Mouse (Mus musculus): ENCODE results near the gene Tagap1. TPM values are rescaled to one million over a fixed set of nuclear protein-coding genes. Genes with fewer than 3 reads are reported as not detected.
"Not testable (repeated sequence)": the region's sequence is repeated elsewhere in the genome, so short reads cannot be mapped to it uniquely, and the experiment has no call there.

The Tagap1 gene
- polyA plus RNA-seq, 1 experiment from 2014 or later, result 70.3 TPM

DNA sequence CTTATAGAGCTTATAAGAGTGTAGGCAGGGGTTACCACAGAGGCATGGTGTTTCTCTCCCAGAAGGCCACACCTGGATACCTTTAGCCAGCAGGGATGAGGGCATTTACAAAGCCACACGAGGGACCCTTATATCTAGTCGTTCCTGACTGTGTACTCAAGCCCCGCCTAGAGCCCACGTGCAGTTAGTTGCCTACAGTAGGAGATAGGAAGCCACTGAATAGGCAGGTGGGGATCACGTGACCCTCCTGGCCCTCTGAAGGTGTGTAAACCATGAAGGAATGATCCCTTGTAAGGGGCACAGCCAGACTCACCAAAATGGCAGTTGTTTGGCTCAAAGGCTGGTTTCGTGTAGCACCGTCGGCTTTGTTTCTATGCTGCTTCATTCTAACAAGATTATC is 35.9 kb upstream of the Tagap1 start:
- H3K4me1 ChIP-seq (ENCODE audit: control insufficient read depth, insufficient read depth, low read length); H3K27ac ChIP-seq (replicated peaks; ENCODE audit: low read depth, low read length); H3K9me3 ChIP-seq (replicated peaks; ENCODE audit: control insufficient read depth, low read length); H3K9ac ChIP-seq (replicated peaks; ENCODE audit: low read length); H3K4me2 ChIP-seq (ENCODE audit: low read depth, low read length); ATAC-seq (replicated peaks; ENCODE audit: insufficient number of reproducible peaks, low FRiP score, low TSS enrichment, low read depth); H3K4me3 ChIP-seq (ENCODE audit: low read depth, low read length); H3K36me3 ChIP-seq (replicated peaks; ENCODE audit: control insufficient read depth, insufficient read depth, low read depth, low read length); H3K27me3 ChIP-seq (ENCODE audit: control insufficient read depth, insufficient read depth, low read length); DNase-seq (ENCODE audit: low spot score): not testable (repeated sequence)
- 83% methylated on average over 8 of the region's 8 CpGs for WGBS

DNA sequence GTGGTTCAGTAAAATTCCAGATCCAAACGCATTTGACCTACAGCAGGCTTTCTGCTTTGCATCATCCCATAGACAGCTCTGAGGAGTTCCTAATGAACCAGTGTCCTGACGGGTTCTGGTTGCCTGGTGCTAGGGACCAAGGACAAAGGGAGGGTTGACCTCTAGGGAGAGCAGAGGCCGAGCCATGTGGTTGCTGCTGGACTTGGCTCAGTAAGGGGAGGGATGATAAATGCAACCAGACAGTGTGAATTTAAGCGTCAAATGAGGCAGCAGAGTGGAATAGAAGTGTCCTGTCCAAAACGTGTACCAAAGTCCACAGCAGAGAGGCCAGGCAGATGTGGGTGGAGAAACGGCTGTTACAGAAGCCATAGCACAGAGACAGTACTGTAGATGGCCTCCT is 34.5 kb upstream of the Tagap1 start:
- not testable (repeated sequence) for H3K9ac ChIP-seq (replicated peaks; ENCODE audit: low read length); H3K4me2 ChIP-seq (ENCODE audit: low read depth, low read length); H3K27me3 ChIP-seq (ENCODE audit: control insufficient read depth, insufficient read depth, low read length); DNase-seq (ENCODE audit: low spot score); H3K27ac ChIP-seq (replicated peaks; ENCODE audit: low read depth, low read length); H3K4me3 ChIP-seq (ENCODE audit: low read depth, low read length); H3K4me1 ChIP-seq (ENCODE audit: control insufficient read depth, insufficient read depth, low read length); ATAC-seq (replicated peaks; ENCODE audit: insufficient number of reproducible peaks, low FRiP score, low TSS enrichment, low read depth); H3K36me3 ChIP-seq (replicated peaks; ENCODE audit: control insufficient read depth, insufficient read depth, low read depth, low read length); H3K9me3 ChIP-seq (replicated peaks; ENCODE audit: control insufficient read depth, low read length)
- WGBS, result no CpG with 5 or more reads among the region's 6 CpGs

DNA sequence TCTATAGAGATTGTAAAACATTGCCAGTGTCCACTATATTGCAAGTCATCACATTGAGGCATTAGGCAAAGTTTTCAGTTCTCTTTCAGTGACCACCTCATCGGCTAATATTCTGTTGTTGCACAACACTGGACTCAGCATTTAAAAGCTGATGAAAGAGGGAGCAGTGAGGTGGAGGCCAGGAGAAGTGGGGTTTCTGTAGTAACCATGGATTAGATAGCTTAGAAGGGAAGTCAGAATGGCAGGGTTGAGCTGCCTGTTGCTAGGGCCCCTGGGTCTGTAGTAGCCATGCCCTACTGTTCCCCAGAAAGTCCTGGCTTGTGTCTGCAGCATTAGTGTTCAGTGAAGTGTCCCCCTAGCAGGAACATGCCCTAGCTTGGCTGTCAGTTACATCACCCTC is 25.2 kb upstream of the Tagap1 start:
- H3K4me2 ChIP-seq (ENCODE audit: low read depth, low read length); H3K4me3 ChIP-seq (ENCODE audit: low read depth, low read length); DNase-seq (ENCODE audit: low spot score); H3K9me3 ChIP-seq (replicated peaks; ENCODE audit: control insufficient read depth, low read length); H3K9ac ChIP-seq (replicated peaks; ENCODE audit: low read length); ATAC-seq (replicated peaks; ENCODE audit: insufficient number of reproducible peaks, low FRiP score, low TSS enrichment, low read depth); H3K27ac ChIP-seq (replicated peaks; ENCODE audit: low read depth, low read length); H3K27me3 ChIP-seq (ENCODE audit: control insufficient read depth, insufficient read depth, low read length); H3K36me3 ChIP-seq (replicated peaks; ENCODE audit: control insufficient read depth, insufficient read depth, low read depth, low read length); H3K4me1 ChIP-seq (ENCODE audit: control insufficient read depth, insufficient read depth, low read length): not testable (repeated sequence)
- 94% methylated on average over 1 of the region's 1 CpGs for WGBS

DNA sequence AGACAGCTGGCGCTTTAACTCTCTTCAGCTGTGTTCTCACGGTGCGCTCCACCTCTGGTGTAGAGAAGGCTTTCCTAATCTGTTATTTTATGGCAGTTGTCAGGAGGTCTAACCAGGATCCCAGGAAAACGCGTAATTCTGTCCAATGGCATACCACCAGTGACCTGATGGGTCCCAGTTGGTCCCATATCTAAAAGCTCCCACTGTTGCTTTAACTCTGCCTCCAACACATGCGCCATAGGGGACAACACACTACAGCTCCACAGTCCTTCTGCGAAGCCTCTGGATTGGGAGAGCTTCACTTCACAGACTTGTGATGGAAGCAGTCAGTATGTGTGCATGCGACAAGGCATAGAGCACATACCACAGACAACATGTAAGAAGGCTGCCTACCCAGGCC is 19.2 kb upstream of the Tagap1 start:
- ATAC-seq (replicated peaks; ENCODE audit: insufficient number of reproducible peaks, low FRiP score, low TSS enrichment, low read depth); H3K4me2 ChIP-seq (ENCODE audit: low read depth, low read length); H3K27ac ChIP-seq (replicated peaks; ENCODE audit: low read depth, low read length); H3K4me1 ChIP-seq (ENCODE audit: control insufficient read depth, insufficient read depth, low read length); H3K36me3 ChIP-seq (replicated peaks; ENCODE audit: control insufficient read depth, insufficient read depth, low read depth, low read length); H3K9ac ChIP-seq (replicated peaks; ENCODE audit: low read length); H3K9me3 ChIP-seq (replicated peaks; ENCODE audit: control insufficient read depth, low read length); H3K4me3 ChIP-seq (ENCODE audit: low read depth, low read length); DNase-seq (ENCODE audit: low spot score); H3K27me3 ChIP-seq (ENCODE audit: control insufficient read depth, insufficient read depth, low read length): not testable (repeated sequence)
- WGBS, result 96% methylated on average over 5 of the region's 8 CpGs

DNA sequence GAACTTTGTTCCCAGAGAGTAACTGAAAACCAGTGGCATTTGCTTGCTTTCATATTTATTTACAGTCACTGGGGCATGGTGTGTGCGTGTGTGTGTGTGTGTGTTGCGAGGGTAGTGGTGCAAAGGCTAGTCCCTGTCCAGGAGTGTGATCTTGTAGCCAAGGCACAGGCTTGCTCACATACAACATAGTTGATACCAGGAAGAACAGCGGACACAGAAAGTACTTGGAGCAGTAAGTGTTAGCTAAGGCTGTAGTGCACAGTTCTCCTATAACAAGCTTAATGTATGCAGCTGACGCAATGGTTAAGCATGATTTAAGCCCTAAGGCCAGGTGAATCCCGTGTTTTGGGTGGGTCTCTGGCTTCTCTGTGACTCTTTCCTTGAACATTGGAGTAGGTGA is 18.4 kb upstream of the Tagap1 start:
- not testable (repeated sequence) for H3K9ac ChIP-seq (replicated peaks; ENCODE audit: low read length); H3K4me1 ChIP-seq (ENCODE audit: control insufficient read depth, insufficient read depth, low read length); H3K27ac ChIP-seq (replicated peaks; ENCODE audit: low read depth, low read length); H3K27me3 ChIP-seq (ENCODE audit: control insufficient read depth, insufficient read depth, low read length); H3K9me3 ChIP-seq (replicated peaks; ENCODE audit: control insufficient read depth, low read length); H3K36me3 ChIP-seq (replicated peaks; ENCODE audit: control insufficient read depth, insufficient read depth, low read depth, low read length); ATAC-seq (replicated peaks; ENCODE audit: insufficient number of reproducible peaks, low FRiP score, low TSS enrichment, low read depth)
- 18% methylated on average over 5 of the region's 5 CpGs for WGBS
- DNase-seq (ENCODE audit: low spot score), result peak; percentile 0
- Histone ChIP-seq H3K4me2 (ENCODE audit: low read depth, low read length) (peak overlapping the region; percentile 38), H3K4me3 (ENCODE audit: low read depth, low read length) (peak overlapping the region; percentile 48)

DNA sequence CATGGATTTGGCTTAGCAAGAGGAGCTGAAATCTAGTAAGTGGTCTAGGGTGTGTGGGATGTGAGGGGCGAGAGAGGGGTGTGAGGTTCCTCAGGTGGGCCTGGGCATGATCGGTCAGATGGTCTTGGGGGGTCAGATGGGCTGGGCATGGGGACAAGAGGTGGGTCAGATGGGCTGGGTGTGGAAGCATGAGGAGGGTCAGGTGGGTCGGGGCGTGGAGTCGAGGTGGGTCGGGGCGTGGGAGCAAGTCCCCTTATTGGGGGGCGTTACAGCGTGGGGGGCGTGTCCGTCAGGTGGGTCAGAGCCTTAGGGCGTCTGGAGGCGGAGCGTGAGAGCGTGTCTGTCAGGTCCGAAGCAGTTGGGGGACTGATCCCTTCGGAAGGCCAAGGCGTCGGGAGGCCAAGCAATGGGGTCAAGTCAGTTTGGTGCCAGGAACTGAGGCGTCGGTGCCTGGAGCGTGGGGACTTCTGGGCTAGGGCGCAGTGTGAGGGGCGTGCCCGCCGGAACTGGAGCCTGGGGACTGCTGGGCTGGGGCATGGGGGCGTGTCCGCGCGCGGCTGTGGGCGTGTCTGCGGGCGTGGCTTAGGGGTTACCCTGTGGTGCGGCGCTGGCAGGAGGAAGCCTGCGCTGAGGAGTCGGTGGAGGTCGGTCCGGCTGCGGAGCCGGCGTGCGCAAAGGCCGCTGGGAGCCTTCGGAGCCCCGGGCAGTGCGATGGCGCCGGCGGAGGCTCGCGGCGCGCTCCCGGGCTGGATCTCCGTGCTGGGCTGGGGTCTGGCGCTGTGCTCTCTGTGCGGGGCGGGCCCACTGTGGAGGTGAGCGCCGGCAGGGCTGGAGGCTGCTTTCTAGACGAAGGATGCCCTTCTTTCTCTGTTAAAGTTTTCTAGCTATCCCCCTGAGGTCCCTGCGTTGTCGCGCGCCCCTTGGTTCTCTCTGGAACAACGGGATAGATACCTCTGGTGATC is 17.6 kb upstream of the Tagap1 start, which contains the start of gene Gm49721:
Gm49721 (plus strand) TSS at position 618 of the 962 bp plus-strand sequence.
- not testable (repeated sequence) for H3K36me3 ChIP-seq (replicated peaks; ENCODE audit: control insufficient read depth, insufficient read depth, low read depth, low read length); H3K27ac ChIP-seq (replicated peaks; ENCODE audit: low read depth, low read length); H3K27me3 ChIP-seq (ENCODE audit: control insufficient read depth, insufficient read depth, low read length); H3K9me3 ChIP-seq (replicated peaks; ENCODE audit: control insufficient read depth, low read length); H3K4me1 ChIP-seq (ENCODE audit: control insufficient read depth, insufficient read depth, low read length)
- peak within 1 kb of the TSS; percentile 66 for H3K9ac ChIP-seq (replicated peaks; ENCODE audit: low read length)
- peak; percentile 26 for DNase-seq (ENCODE audit: low spot score)
- peak within 1 kb of the TSS; percentile 48 for H3K4me3 ChIP-seq (ENCODE audit: low read depth, low read length)
- WGBS, result under 1% methylated on average over 33 of the region's 68 CpGs
- peak within 1 kb of the TSS; percentile 38 for H3K4me2 ChIP-seq (ENCODE audit: low read depth, low read length)
- peak; percentile 99 for ATAC-seq (replicated peaks; ENCODE audit: insufficient number of reproducible peaks, low FRiP score, low TSS enrichment, low read depth)

DNA sequence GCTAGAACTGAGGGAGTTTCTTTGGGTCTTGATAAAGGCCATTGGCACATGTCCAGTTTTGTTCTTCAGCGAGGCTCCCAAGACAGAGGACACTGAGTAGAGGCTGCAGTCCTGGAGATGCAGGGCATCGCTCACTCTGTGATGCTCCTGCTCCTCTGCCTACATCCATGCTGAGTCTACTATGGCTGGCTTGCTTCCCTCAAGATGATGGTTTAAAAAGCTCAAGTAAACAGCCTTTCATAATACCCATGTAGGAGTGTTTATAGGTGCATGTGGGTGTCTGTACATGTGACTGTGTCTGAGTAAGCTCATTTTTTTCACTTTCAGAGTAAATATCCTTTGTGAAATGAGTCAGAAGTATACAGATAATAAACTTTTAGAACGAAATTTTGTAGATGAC is 14.0 kb upstream of the Tagap1 start:
- H3K4me3 ChIP-seq (ENCODE audit: low read depth, low read length); ATAC-seq (replicated peaks; ENCODE audit: insufficient number of reproducible peaks, low FRiP score, low TSS enrichment, low read depth); H3K4me2 ChIP-seq (ENCODE audit: low read depth, low read length); H3K27ac ChIP-seq (replicated peaks; ENCODE audit: low read depth, low read length); DNase-seq (ENCODE audit: low spot score); H3K4me1 ChIP-seq (ENCODE audit: control insufficient read depth, insufficient read depth, low read length); H3K27me3 ChIP-seq (ENCODE audit: control insufficient read depth, insufficient read depth, low read length); H3K36me3 ChIP-seq (replicated peaks; ENCODE audit: control insufficient read depth, insufficient read depth, low read depth, low read length); H3K9me3 ChIP-seq (replicated peaks; ENCODE audit: control insufficient read depth, low read length); H3K9ac ChIP-seq (replicated peaks; ENCODE audit: low read length): not testable (repeated sequence)
- 76% methylated on average over 3 of the region's 3 CpGs for WGBS

DNA sequence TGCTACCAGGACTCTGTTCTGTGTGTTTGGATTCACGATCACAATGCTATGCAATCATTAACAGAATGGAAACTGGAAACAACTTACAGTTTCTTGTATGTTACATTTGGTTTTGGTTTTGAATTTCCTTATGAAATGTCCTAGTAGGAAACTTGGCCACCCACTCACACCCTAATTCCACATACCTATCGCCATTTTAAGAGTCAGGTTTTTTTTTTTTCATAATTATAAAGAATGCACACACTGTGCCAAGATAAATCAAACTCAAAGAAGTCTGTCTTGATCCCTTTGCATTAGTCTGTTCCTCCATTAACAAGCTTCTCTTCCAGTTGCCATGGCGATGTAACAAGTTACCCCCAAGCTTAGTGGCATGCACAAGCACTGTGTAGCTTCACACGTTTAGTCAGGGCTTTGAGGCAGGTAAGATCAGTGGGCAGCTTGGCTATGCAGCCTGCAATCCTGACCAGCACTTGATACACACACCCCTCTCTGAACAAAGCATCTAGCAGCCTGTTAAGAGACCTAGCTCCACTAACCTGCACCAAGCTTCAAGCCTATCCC is 12.0 kb upstream of the Tagap1 start:
- not testable (repeated sequence) for H3K4me2 ChIP-seq (ENCODE audit: low read depth, low read length); H3K27ac ChIP-seq (replicated peaks; ENCODE audit: low read depth, low read length); H3K9me3 ChIP-seq (replicated peaks; ENCODE audit: control insufficient read depth, low read length); ATAC-seq (replicated peaks; ENCODE audit: insufficient number of reproducible peaks, low FRiP score, low TSS enrichment, low read depth); H3K9ac ChIP-seq (replicated peaks; ENCODE audit: low read length); H3K4me3 ChIP-seq (ENCODE audit: low read depth, low read length); H3K27me3 ChIP-seq (ENCODE audit: control insufficient read depth, insufficient read depth, low read length); DNase-seq (ENCODE audit: low spot score); H3K4me1 ChIP-seq (ENCODE audit: control insufficient read depth, insufficient read depth, low read length); H3K36me3 ChIP-seq (replicated peaks; ENCODE audit: control insufficient read depth, insufficient read depth, low read depth, low read length)
- 73% methylated on average over 4 of the region's 4 CpGs for WGBS

Measured in embryonic facial prominence, embryonic 11.5 days (tissue).